Mouse (Mus musculus) liver, adult 2 months (tissue): ENCODE data around the gene Ndufa6. TPM values are rescaled to one million over a fixed set of nuclear protein-coding genes. Genes with fewer than 3 reads are reported as not detected.

Experiments used
- DNase-seq: peaks from one replicate; pipeline ENCODE4 v3.0.0-alpha.2; 2011; ENCODE audit warnings: low read depth, low spot score; ENCODE audit errors: extremely low read depth
- H3K27ac ChIP-seq: fragments of 200-500 bp; replicated peaks from 2 replicates; pipeline ENCODE4 v1.5.1; 2012; ENCODE audit warnings: low read depth, mild to moderate bottlenecking, control low read depth, inconsistent platforms, low read length; ENCODE audit not compliant: insufficient read depth
- H3K27me3 ChIP-seq: fragments of 200-500 bp; 2 replicates; pipeline ENCODE4 v1.6.1; 2012; ENCODE audit warnings: mild to moderate bottlenecking, moderate library complexity, low read length, inconsistent platforms; ENCODE audit not compliant: control insufficient read depth, insufficient read depth
- H3K36me3 ChIP-seq: fragments of 200-500 bp; 2 replicates; pipeline ENCODE4 v1.6.1; 2012; ENCODE audit warnings: low read length, inconsistent platforms; ENCODE audit not compliant: control insufficient read depth, insufficient read depth
- H3K4me1 ChIP-seq: fragments of 200-500 bp; 2 replicates; pipeline ENCODE4 v1.6.1; 2011; ENCODE audit warnings: low read length; ENCODE audit not compliant: control insufficient read depth, insufficient read depth
- H3K4me3 ChIP-seq: fragments of 200-500 bp; 2 replicates; pipeline ENCODE4 v1.5.1; 2011; ENCODE audit warnings: low read depth, mild to moderate bottlenecking, control low read depth, low read length, moderate library complexity; ENCODE audit not compliant: insufficient read depth
- H3K79me2 ChIP-seq: fragments of 200-500 bp; 2 replicates; pipeline ENCODE4 v1.6.1; 2012; ENCODE audit warnings: inconsistent platforms, mild to moderate bottlenecking, low read length, moderate library complexity; ENCODE audit not compliant: control insufficient read depth, insufficient read depth
- H3K9ac ChIP-seq: fragments of 200-500 bp; 2 replicates; pipeline ENCODE4 v1.6.1; 2012; ENCODE audit warnings: low read depth, mild to moderate bottlenecking, control low read depth, inconsistent platforms, low read length
- CTCF ChIP-seq: fragments of 200-500 bp; IDR thresholded peaks from 2 replicates; pipeline ENCODE4 v1.5.1; 2011; ENCODE audit warnings: low read depth, low read length, control low read depth
- POLR2A ChIP-seq: fragments of 200-500 bp; IDR thresholded peaks from 2 replicates; pipeline ENCODE4 v1.6.1; 2011; ENCODE audit warnings: low read length, control low read depth; ENCODE audit not compliant: insufficient read depth; ENCODE audit errors: extremely low read depth
- WGBS: fragments of 180-500 bp; shearing (Covaris S2); methylation state at CpG from one replicate; pipeline ENCODE4 v1.1.7; 2018; 5-methylcytosine and 5-hydroxymethylcytosine counted together
- polyA plus RNA-seq: library from polyadenylated mRNA; depleted of rRNA; stranded (reverse); fragments of >200 nt; gene quantifications from 2 replicates; pipeline ENCODE4 v1.2.3, GENCODE M21; 2012
- total RNA-seq: library from RNA; depleted of rRNA; stranded (reverse); fragments of >200 nt; gene quantifications from 2 replicates; pipeline ENCODE4 v1.2.3, GENCODE M21; 2014

Gene Ndufa6
- total and polyA plus RNA-seq, 2 experiments = 441 to 1,175 TPM

DNA sequence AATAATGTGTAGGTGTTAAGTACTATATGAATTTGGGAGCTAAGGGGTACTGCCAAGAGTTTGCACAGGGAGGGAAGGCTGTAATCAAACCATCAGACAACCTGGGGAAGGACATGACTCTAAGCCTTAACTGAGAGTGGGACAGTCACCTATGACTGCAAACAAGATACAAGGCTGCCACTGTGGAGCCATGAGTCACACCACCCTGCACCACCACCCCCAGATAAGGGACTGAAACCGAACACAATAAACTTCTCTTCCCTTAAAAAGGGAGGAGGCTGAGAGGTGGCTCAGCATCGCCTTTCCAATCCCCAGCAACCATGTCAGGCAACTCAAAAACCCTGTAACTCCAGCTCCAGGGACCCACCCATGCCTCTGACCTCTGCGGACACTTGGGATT is 2.6 kb downstream of the Ndufa6 start:
- no peak for TF ChIP-seq POLR2A
- no peak for TF ChIP-seq CTCF
- WGBS = 18% methylated on average over 3 of the region's 3 CpGs
- Histone ChIP-seq H3K36me3 (peaks cover 20% of the 10 kb centered on the region), H3K27ac (peak overlapping the region; percentile 95), H3K27me3 (no peaks in the 10 kb centered on the region), H3K4me1 (peaks cover 39% of the 10 kb centered on the region), H3K79me2 (peaks cover 27% of the 10 kb centered on the region), H3K4me3 (no peak overlapping the region), H3K9ac (peak overlapping the region; percentile 46)
- DNase-seq = peak; percentile 36

DNA sequence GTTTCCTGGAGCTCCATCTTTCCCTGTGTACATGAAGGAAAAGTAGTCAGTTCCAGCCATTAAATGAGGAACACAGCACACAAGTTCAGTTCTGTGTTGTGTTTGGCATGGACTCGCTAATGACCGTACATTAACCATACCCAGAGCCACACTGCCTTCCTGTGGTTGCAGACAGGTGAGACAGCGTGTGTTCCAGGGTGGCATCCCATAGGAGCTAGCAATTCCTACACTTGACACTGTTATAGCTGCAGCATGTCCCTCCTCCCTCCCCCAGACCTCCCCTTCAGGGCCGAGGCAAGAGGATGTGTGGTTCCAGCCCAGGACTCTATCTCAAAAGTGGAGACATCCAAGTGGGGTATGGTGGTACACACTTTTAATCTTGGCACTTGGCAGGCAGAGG is 3.8 kb downstream of the Ndufa6 start:
- DNase-seq = no peak
- Histone ChIP-seq H3K4me1 (peaks cover 39% of the 10 kb centered on the region), H3K27me3 (no peaks in the 10 kb centered on the region), H3K36me3 (peaks cover 20% of the 10 kb centered on the region), H3K27ac (peak overlapping the region; percentile 59), H3K4me3 (no peak overlapping the region), H3K9ac (peak overlapping the region; percentile 7; the same call in 1 of the 2 replicates), H3K79me2 (peaks cover 27% of the 10 kb centered on the region)
- TF ChIP-seq CTCF (peak; percentile 35), POLR2A (no peak)
- 26% methylated on average over 4 of the region's 4 CpGs for WGBS

DNA sequence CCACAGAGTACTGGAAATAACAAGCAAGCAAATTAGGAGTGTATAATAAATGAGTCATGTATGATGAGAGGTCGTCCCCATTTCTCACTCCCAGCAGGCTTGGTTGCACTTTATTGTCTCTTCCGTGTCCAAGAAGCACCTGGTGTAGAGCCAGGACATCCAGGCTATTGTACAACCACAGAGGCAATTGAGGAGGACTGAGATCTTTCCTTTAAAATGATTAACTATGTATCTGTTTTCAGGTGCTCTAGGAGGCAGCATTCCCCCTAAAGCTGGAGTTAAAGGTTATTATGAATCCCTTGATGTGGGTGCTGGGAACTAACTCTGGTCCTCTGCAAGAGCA is 5.2 kb downstream of the Ndufa6 start:
- Histone ChIP-seq H3K36me3 (peaks cover 20% of the 10 kb centered on the region), H3K9ac (no peak overlapping the region), H3K79me2 (peaks cover 27% of the 10 kb centered on the region), H3K4me1 (peaks cover 39% of the 10 kb centered on the region), H3K4me3 (no peak overlapping the region), H3K27me3 (no peaks in the 10 kb centered on the region), H3K27ac (no peak overlapping the region)
- 34% methylated on average over 2 of the region's 2 CpGs for WGBS
- TF ChIP-seq POLR2A = no peak
- TF ChIP-seq CTCF = no peak
- DNase-seq = no peak

DNA sequence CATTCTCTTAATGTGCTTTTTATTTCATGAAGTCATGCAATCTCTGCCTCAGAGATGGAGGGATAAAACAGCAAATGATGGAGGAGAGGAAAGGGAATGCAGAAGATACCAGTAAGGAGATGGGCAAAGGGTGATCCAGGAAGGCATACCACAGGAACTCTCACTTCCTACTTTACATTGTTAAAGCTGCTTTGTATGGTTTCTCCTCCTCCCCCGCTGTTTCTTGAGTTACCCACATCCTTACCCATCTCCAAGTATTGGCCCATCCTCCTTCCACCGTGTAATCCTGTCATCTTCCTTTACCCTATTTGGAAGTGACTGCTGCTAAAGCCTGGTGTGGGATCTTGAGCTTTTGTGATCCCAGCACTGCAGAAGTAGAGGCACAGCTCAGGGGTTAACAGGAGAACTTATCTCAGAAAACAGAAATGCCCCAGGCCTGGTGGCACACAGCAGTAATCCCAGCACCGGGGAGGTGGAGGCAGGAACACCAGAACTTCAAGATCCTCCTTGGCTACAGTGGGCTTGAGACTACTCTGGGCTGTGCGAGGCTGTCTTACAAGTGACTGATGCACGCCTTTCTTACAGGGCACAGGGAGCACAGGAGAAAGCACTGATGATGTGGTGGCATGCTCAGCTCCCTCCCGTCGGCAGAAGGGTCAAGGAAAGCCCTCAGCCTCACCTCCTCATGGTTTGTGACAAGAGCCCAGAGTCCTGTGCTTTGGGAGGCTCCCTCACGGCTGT is 5.7 kb downstream of the Ndufa6 start:
- H3K27me3 ChIP-seq = no peaks in the 10 kb centered on the region
- peaks cover 39% of the 10 kb centered on the region for H3K4me1 ChIP-seq
- TF ChIP-seq POLR2A (no peak), CTCF (no peak)
- no peak overlapping the region for H3K27ac ChIP-seq
- WGBS = 80% methylated on average over 8 of the region's 8 CpGs
- peaks cover 21% of the 10 kb centered on the region; the same call in 1 of the 2 replicates for H3K79me2 ChIP-seq
- H3K36me3 ChIP-seq = peaks cover 20% of the 10 kb centered on the region
- H3K4me3 ChIP-seq = no peak overlapping the region
- H3K9ac ChIP-seq = no peak overlapping the region
- DNase-seq = no peak

DNA sequence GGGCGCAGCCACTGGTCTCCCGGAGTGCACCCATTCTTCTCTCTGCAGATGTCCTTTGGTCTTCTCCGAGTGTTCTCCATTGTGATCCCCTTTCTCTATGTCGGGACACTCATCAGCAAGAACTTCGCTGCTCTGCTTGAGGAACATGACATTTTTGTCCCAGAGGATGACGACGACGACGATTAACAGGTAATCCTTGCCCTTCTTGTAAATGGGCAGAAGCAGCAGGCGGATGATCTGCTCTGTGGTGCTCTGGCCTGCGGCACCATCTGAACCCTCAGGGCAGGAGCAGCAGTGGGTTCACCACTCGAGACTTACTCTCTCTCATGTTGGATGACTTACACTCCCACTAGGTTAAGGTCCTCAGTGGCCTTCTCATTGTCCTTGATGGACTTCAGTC is 6.3 kb downstream of the Ndufa6 start:
- H3K27ac ChIP-seq = no peak overlapping the region
- WGBS = 94% methylated on average over 12 of the region's 12 CpGs

DNA sequence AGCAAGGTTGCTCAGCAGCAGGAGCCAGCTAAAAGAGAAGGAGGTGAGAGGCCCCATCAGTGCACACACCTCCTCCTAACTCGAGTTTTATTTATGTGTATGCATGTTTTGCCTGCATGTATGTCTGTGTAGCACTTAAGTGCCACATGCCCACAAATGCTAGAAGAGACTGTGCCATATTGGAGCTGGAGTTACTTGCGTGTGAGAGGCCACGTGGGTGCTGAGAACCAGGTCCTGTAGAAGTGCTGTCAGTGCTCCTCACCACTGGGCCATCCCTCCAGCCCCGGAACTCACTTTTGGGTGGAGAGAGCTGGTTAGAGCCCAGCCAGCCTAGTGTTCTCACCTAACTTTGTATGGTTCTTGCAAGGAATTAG is 6.8 kb downstream of the Ndufa6 start:
- H3K27me3 ChIP-seq = no peaks in the 10 kb centered on the region
- DNase-seq = no peak
- TF ChIP-seq CTCF (no peak), POLR2A (no peak)
- peak overlapping the region; percentile 63 for H3K9ac ChIP-seq
- peaks cover 39% of the 10 kb centered on the region for H3K4me1 ChIP-seq
- H3K4me3 ChIP-seq = peak overlapping the region; percentile 56
- WGBS = 51% methylated on average over 4 of the region's 4 CpGs
- H3K79me2 ChIP-seq = peaks cover 12% of the 10 kb centered on the region; the same call in 1 of the 2 replicates
- peak overlapping the region; percentile 55 for H3K27ac ChIP-seq
- H3K36me3 ChIP-seq = peaks cover 20% of the 10 kb centered on the region

More for the DNA sequence above, 6.3 kb downstream of the Ndufa6 start:
- no peak overlapping the region for H3K4me3 ChIP-seq
- H3K9ac ChIP-seq = no peak overlapping the region
- H3K27me3 ChIP-seq = no peaks in the 10 kb centered on the region
- peaks cover 18% of the 10 kb centered on the region; the same call in 1 of the 2 replicates for H3K79me2 ChIP-seq
- peaks cover 20% of the 10 kb centered on the region for H3K36me3 ChIP-seq
- peaks cover 39% of the 10 kb centered on the region for H3K4me1 ChIP-seq
- DNase-seq = no peak
- no peak for TF ChIP-seq POLR2A
- TF ChIP-seq CTCF = no peak
